Mouse (Mus musculus) MEL-GATA-1-ER (cell line): ENCODE data around the gene Zfp160.
"Not testable (repeated sequence)": the region's sequence is repeated elsewhere in the genome, so short reads cannot be mapped to it uniquely, and the experiment has no call there.

Source experiments
- DNase-seq: peaks from one replicate; pipeline ENCODE4 v3.0.0-alpha.2; 2012; ENCODE audit warnings: low read depth; ENCODE audit errors: extremely low read depth

Zfp160 gene

GRCm38 (mm10) chr17:21008382-21009331 lies at the start of gene Zfp160:
Zfp160 (plus strand) TSS chr17:21008903.
- DNase-seq: peak; percentile 87

GRCm38 (mm10) chr17:20960386-20960785 lies 48.3 kb upstream of the Zfp160 start:
- DNase-seq: no peak

GRCm38 (mm10) chr17:20965421-20965820 lies 43.3 kb upstream of the Zfp160 start:
- no peak for DNase-seq

GRCm38 (mm10) chr17:20966681-20967080 lies 42.0 kb upstream of the Zfp160 start:
- DNase-seq: no peak

- no peak for DNase-seq
These were observed 15.0 kb upstream of the Zfp160 start for GRCm38 (mm10) chr17:20993716-20994115.

GRCm38 (mm10) chr17:20996364-20996763 lies 12.3 kb upstream of the Zfp160 start, which contains the start of gene Vmn1r233:
Vmn1r233 (minus strand) TSS chr17:20996464.
- no peak for DNase-seq

GRCm38 (mm10) chr17:21009726-21010125 lies 1.0 kb downstream of the Zfp160 start:
- DNase-seq: peak; percentile 53

- DNase-seq: no peak
These were observed 9.8 kb downstream of the Zfp160 start for GRCm38 (mm10) chr17:21018410-21019080.

- not testable (repeated sequence) for DNase-seq
These were observed 39.3 kb downstream of the Zfp160 start for GRCm38 (mm10) chr17:21048020-21048419.

- DNase-seq: no peak
These were observed 42.2 kb downstream of the Zfp160 start for GRCm38 (mm10) chr17:21050901-21051300.

- DNase-seq: not testable (repeated sequence)
These were observed 42.6 kb downstream of the Zfp160 start for GRCm38 (mm10) chr17:21051341-21051740.

- DNase-seq: not testable (repeated sequence)
These were observed 43.2 kb downstream of the Zfp160 start for GRCm38 (mm10) chr17:21051919-21052318.

- DNase-seq: no peak
These were observed 44.6 kb downstream of the Zfp160 start for GRCm38 (mm10) chr17:21053267-21053666.

GRCm38 (mm10) chr17:21055111-21055510 lies 46.4 kb downstream of the Zfp160 start:
- DNase-seq: not testable (repeated sequence)

- no peak for DNase-seq
These were observed 56.8 kb downstream of the Zfp160 start for GRCm38 (mm10) chr17:21065501-21065900.

GRCm38 (mm10) chr17:21067036-21067435 lies 58.3 kb downstream of the Zfp160 start:
- no peak for DNase-seq

GRCm38 (mm10) chr17:21069443-21069842 lies 60.7 kb downstream of the Zfp160 start:
- not testable (repeated sequence) for DNase-seq

GRCm38 (mm10) chr17:21070971-21071370 lies 62.3 kb downstream of the Zfp160 start:
- DNase-seq: not testable (repeated sequence)
